Mouse (Mus musculus): ENCODE measurements around the gene Foxd1. TPM values are rescaled to one million over a fixed set of nuclear protein-coding genes. Genes with fewer than 3 reads are reported as not detected.

Foxd1 gene
- polyA plus RNA-seq, 1 experiment from 2014 or later: 0.79 TPM

- H3K36me3 ChIP-seq: no peaks in the 10 kb centered on the region
- peaks cover 33% of the 10 kb centered on the region for H3K4me1 ChIP-seq (replicated peaks)
- no peak overlapping the region for H3K27ac ChIP-seq
- ATAC-seq (ENCODE audit: low FRiP score): no peak
- H3K9ac ChIP-seq: no peak overlapping the region
- peaks cover 91% of the 10 kb centered on the region for H3K27me3 ChIP-seq
- no peaks in the 10 kb centered on the region for H3K9me3 ChIP-seq
- H3K4me3 ChIP-seq: peak overlapping the region; percentile 7; the same call in 1 of the 2 replicates
- no peak overlapping the region for H3K4me2 ChIP-seq
- WGBS: 6% methylated on average over 6 of the region's 6 CpGs
These were observed 3.0 kb downstream of the Foxd1 start for GRCm38 (mm10) chr13:98356973-98357425.

GRCm38 (mm10) chr13:98357433-98358423 lies 3.7 kb downstream of the Foxd1 start:
- WGBS: 1% methylated on average over 18 of the region's 18 CpGs
- Histone ChIP-seq H3K36me3 (no peaks in the 10 kb centered on the region), H3K4me1 (replicated peaks) (peaks cover 33% of the 10 kb centered on the region), H3K9me3 (no peaks in the 10 kb centered on the region), H3K4me2 (peak overlapping the region; percentile 17; the same call in 1 of the 2 replicates), H3K27me3 (peaks cover 91% of the 10 kb centered on the region), H3K9ac (no peak overlapping the region), H3K27ac (no peak overlapping the region), H3K4me3 (peak overlapping the region; percentile 7; the same call in 1 of the 2 replicates)
- no peak for ATAC-seq (ENCODE audit: low FRiP score)

GRCm38 (mm10) chr13:98358424-98359181 lies 4.6 kb downstream of the Foxd1 start:
- Histone ChIP-seq H3K36me3 (no peaks in the 10 kb centered on the region), H3K9ac (no peak overlapping the region), H3K27ac (no peak overlapping the region), H3K4me1 (replicated peaks) (peaks cover 32% of the 10 kb centered on the region), H3K9me3 (no peaks in the 10 kb centered on the region), H3K27me3 (peaks cover 92% of the 10 kb centered on the region), H3K4me2 (0 out of 2 replicates have a peak overlapping the region, but pooled peaks have one; percentile 17), H3K4me3 (0 out of 2 replicates have a peak overlapping the region, but pooled peaks have one; percentile 7)
- no peak for ATAC-seq (ENCODE audit: low FRiP score)
- under 1% methylated on average over 23 of the region's 23 CpGs for WGBS

- Histone ChIP-seq H3K9me3 (no peaks in the 10 kb centered on the region), H3K4me2 (no peak overlapping the region), H3K4me3 (no peak overlapping the region), H3K9ac (no peak overlapping the region), H3K27ac (no peak overlapping the region), H3K4me1 (replicated peaks) (peaks cover 25% of the 10 kb centered on the region), H3K36me3 (no peaks in the 10 kb centered on the region), H3K27me3 (peaks cover 90% of the 10 kb centered on the region)
- WGBS: 1% methylated on average over 8 of the region's 8 CpGs
- ATAC-seq (ENCODE audit: low FRiP score): no peak
These were observed 5.3 kb downstream of the Foxd1 start for GRCm38 (mm10) chr13:98359337-98359736.

- ATAC-seq (ENCODE audit: low FRiP score): no peak
- no peak overlapping the region for H3K9ac ChIP-seq
- H3K9me3 ChIP-seq: no peaks in the 10 kb centered on the region
- no peak overlapping the region for H3K27ac ChIP-seq
- H3K27me3 ChIP-seq: peaks cover 89% of the 10 kb centered on the region
- no peak overlapping the region for H3K4me2 ChIP-seq
- no peaks in the 10 kb centered on the region for H3K36me3 ChIP-seq
- H3K4me3 ChIP-seq: no peak overlapping the region
- WGBS: 7% methylated on average over 6 of the region's 6 CpGs
- H3K4me1 ChIP-seq (replicated peaks): peaks cover 14% of the 10 kb centered on the region
These were observed 6.3 kb downstream of the Foxd1 start for GRCm38 (mm10) chr13:98360391-98360790.

GRCm38 (mm10) chr13:98361161-98361560 lies 7.1 kb downstream of the Foxd1 start:
- Histone ChIP-seq H3K4me2 (no peak overlapping the region), H3K27ac (no peak overlapping the region), H3K4me1 (replicated peaks) (peaks cover 12% of the 10 kb centered on the region), H3K9ac (no peak overlapping the region), H3K9me3 (no peaks in the 10 kb centered on the region), H3K36me3 (no peaks in the 10 kb centered on the region), H3K27me3 (peaks cover 88% of the 10 kb centered on the region), H3K4me3 (no peak overlapping the region)
- 8% methylated on average over 5 of the region's 5 CpGs for WGBS
- ATAC-seq (ENCODE audit: low FRiP score): no peak

- no peak for ATAC-seq (ENCODE audit: low FRiP score)
- Histone ChIP-seq H3K27ac (no peak overlapping the region), H3K9me3 (no peaks in the 10 kb centered on the region), H3K9ac (no peak overlapping the region), H3K4me2 (no peak overlapping the region), H3K36me3 (no peaks in the 10 kb centered on the region), H3K27me3 (peaks cover 91% of the 10 kb centered on the region), H3K4me1 (replicated peaks) (peaks cover 17% of the 10 kb centered on the region), H3K4me3 (no peak overlapping the region)
- WGBS: 5% methylated on average over 4 of the region's 4 CpGs
These were observed 9.0 kb downstream of the Foxd1 start for GRCm38 (mm10) chr13:98363046-98363445.

- Histone ChIP-seq H3K9me3 (no peaks in the 10 kb centered on the region), H3K27me3 (peaks cover 92% of the 10 kb centered on the region), H3K4me2 (no peak overlapping the region), H3K36me3 (no peaks in the 10 kb centered on the region), H3K4me1 (replicated peaks) (peaks cover 9% of the 10 kb centered on the region), H3K4me3 (no peak overlapping the region), H3K9ac (no peak overlapping the region), H3K27ac (no peak overlapping the region)
- 1% methylated on average over 8 of the region's 8 CpGs for WGBS
- no peak for ATAC-seq (ENCODE audit: low FRiP score)
These were observed 11.0 kb downstream of the Foxd1 start for GRCm38 (mm10) chr13:98365081-98365480.

- under 1% methylated on average over 52 of the region's 52 CpGs for WGBS
- Histone ChIP-seq H3K27me3 (peaks cover 92% of the 10 kb centered on the region), H3K9ac (no peak overlapping the region), H3K4me2 (peak overlapping the region; percentile 38), H3K27ac (no peak overlapping the region), H3K36me3 (no peaks in the 10 kb centered on the region), H3K9me3 (no peaks in the 10 kb centered on the region), H3K4me1 (replicated peaks) (peaks cover 9% of the 10 kb centered on the region), H3K4me3 (peak overlapping the region; percentile 14)
- ATAC-seq (ENCODE audit: low FRiP score): no peak; the same call in 1 of the 2 replicates
These were observed 11.9 kb downstream of the Foxd1 start for GRCm38 (mm10) chr13:98365766-98366421.

GRCm38 (mm10) chr13:98366469-98367275 lies 12.6 kb downstream of the Foxd1 start:
- H3K4me3 ChIP-seq: peak overlapping the region; percentile 14
- under 1% methylated on average over 41 of the region's 43 CpGs for WGBS
- H3K36me3 ChIP-seq: no peaks in the 10 kb centered on the region

GRCm38 (mm10) chr13:98367601-98368000 lies 13.6 kb downstream of the Foxd1 start:
- Histone ChIP-seq H3K4me1 (replicated peaks) (peaks cover 9% of the 10 kb centered on the region), H3K27me3 (peaks cover 93% of the 10 kb centered on the region), H3K9ac (no peak overlapping the region), H3K4me2 (no peak overlapping the region), H3K36me3 (no peaks in the 10 kb centered on the region), H3K9me3 (no peaks in the 10 kb centered on the region), H3K4me3 (no peak overlapping the region), H3K27ac (no peak overlapping the region)
- WGBS: 11% methylated on average over 3 of the region's 3 CpGs
- no peak for ATAC-seq (ENCODE audit: low FRiP score)

More at GRCm38 (mm10) chr13:98366469-98367275, 12.6 kb downstream of the Foxd1 start:
- H3K4me1 ChIP-seq (replicated peaks): peaks cover 9% of the 10 kb centered on the region
- peak overlapping the region; percentile 38 for H3K4me2 ChIP-seq
- H3K9ac ChIP-seq: no peak overlapping the region
- peaks cover 93% of the 10 kb centered on the region for H3K27me3 ChIP-seq
- ATAC-seq (ENCODE audit: low FRiP score): no peak
- H3K27ac ChIP-seq: no peak overlapping the region
- H3K9me3 ChIP-seq: no peaks in the 10 kb centered on the region
